Mouse (Mus musculus): Measurements from ENCODE around the gene Tmem132d. TPM values are rescaled to one million over a fixed set of nuclear protein-coding genes. Genes with fewer than 3 reads are reported as not detected.

Tmem132d gene
- polyA plus RNA-seq, 3 experiments from 2014 or later = not detected

GRCm38 (mm10) chr5:127919171-127919570 is 513.7 kb downstream of the Tmem132d start:
- ATAC-seq = no peak

GRCm38 (mm10) chr5:127918376-127918775 is 514.5 kb downstream of the Tmem132d start:
- ATAC-seq = no peak

GRCm38 (mm10) chr5:127914157-127914556 is 518.7 kb downstream of the Tmem132d start:
- no peak for ATAC-seq

GRCm38 (mm10) chr5:127911603-127912002 is 521.3 kb downstream of the Tmem132d start:
- ATAC-seq = no peak

- ATAC-seq = no peak
Observed at GRCm38 (mm10) chr5:127910356-127910755, 522.5 kb downstream of the Tmem132d start.

- ATAC-seq = no peak
Observed at GRCm38 (mm10) chr5:127895176-127895575, 537.7 kb downstream of the Tmem132d start.

- ATAC-seq = no peak
Observed at GRCm38 (mm10) chr5:127885566-127886505, 547.0 kb downstream of the Tmem132d start.

GRCm38 (mm10) chr5:127883021-127883420 is 549.9 kb downstream of the Tmem132d start:
- ATAC-seq = no peak

- no peak for ATAC-seq
Observed at GRCm38 (mm10) chr5:127874461-127874860, 558.4 kb downstream of the Tmem132d start.

- no peak for ATAC-seq
Observed at GRCm38 (mm10) chr5:127865157-127865556, 567.7 kb downstream of the Tmem132d start.

- no peak for ATAC-seq
Observed at GRCm38 (mm10) chr5:127859719-127860118, 573.2 kb downstream of the Tmem132d start.

GRCm38 (mm10) chr5:127852305-127852704 is 580.6 kb downstream of the Tmem132d start:
- ATAC-seq = no peak

- no peak for ATAC-seq
Observed at GRCm38 (mm10) chr5:127831791-127832190, 601.1 kb downstream of the Tmem132d start.

GRCm38 (mm10) chr5:127830831-127831230 is 602.0 kb downstream of the Tmem132d start:
- ATAC-seq = no peak

GRCm38 (mm10) chr5:127828756-127829155 is 604.1 kb downstream of the Tmem132d start:
- no peak for ATAC-seq

- no peak for ATAC-seq
Observed at GRCm38 (mm10) chr5:127821960-127822359, 610.9 kb downstream of the Tmem132d start.

- no peak for ATAC-seq
Observed at GRCm38 (mm10) chr5:127815292-127815691, 617.6 kb downstream of the Tmem132d start.

- no peak for ATAC-seq
Observed at GRCm38 (mm10) chr5:127807419-127807818, 625.5 kb downstream of the Tmem132d start.

- no peak for ATAC-seq
Observed at GRCm38 (mm10) chr5:127806850-127807249, 626.0 kb downstream of the Tmem132d start.

- no peak for ATAC-seq
Observed at GRCm38 (mm10) chr5:127800907-127801306, 632.0 kb downstream of the Tmem132d start.

- no peak for ATAC-seq
Observed at GRCm38 (mm10) chr5:127781221-127781620, 651.7 kb downstream of the Tmem132d start.

- no peak for ATAC-seq
Observed at GRCm38 (mm10) chr5:127775749-127776148, 657.1 kb downstream of the Tmem132d start.

- no peak for ATAC-seq
Observed at GRCm38 (mm10) chr5:127758576-127758975, 674.3 kb downstream of the Tmem132d start.

Data from inflammation-experienced regulatory T-cells, adult 6 months (primary cell).